Mouse (Mus musculus): Measurements from ENCODE around the gene Sox13.
A peak's percentile ranks its signal among the peaks of the same experiment; 100 is the strongest.
"Not testable (repeated sequence)": the region's sequence is repeated elsewhere in the genome, so short reads cannot be mapped to it uniquely, and the experiment has no call there.

Gene Sox13

GRCm38 (mm10) chr1:133367606-133368488 lies 56.3 kb downstream of the Sox13 start:
- peak; percentile 89 for DNase-seq (ENCODE audit: low spot score)

- no peak for DNase-seq (ENCODE audit: low spot score)
Measured at GRCm38 (mm10) chr1:133366951-133367605, 57.1 kb downstream of the Sox13 start.

- peak; percentile 78 for DNase-seq (ENCODE audit: low spot score)
Measured at GRCm38 (mm10) chr1:133364890-133365289, 59.3 kb downstream of the Sox13 start.

GRCm38 (mm10) chr1:133364022-133364630 lies 60.1 kb downstream of the Sox13 start:
- no peak for DNase-seq (ENCODE audit: low spot score)

GRCm38 (mm10) chr1:133363276-133364021 lies 60.7 kb downstream of the Sox13 start, which contains the start of gene Etnk2:
Etnk2 (plus strand) TSS chr1:133363572.
- DNase-seq (ENCODE audit: low spot score) = peak; percentile 88

GRCm38 (mm10) chr1:133362103-133362502 lies 62.1 kb downstream of the Sox13 start:
- DNase-seq (ENCODE audit: low spot score) = peak; percentile 65

GRCm38 (mm10) chr1:133361006-133361405 lies 63.2 kb downstream of the Sox13 start:
- DNase-seq (ENCODE audit: low spot score) = no peak

- DNase-seq (ENCODE audit: low spot score) = no peak
Measured at GRCm38 (mm10) chr1:133356330-133356729, 67.8 kb downstream of the Sox13 start.

GRCm38 (mm10) chr1:133355912-133356311 lies 68.3 kb downstream of the Sox13 start:
- no peak for DNase-seq (ENCODE audit: low spot score)

- DNase-seq (ENCODE audit: low spot score) = no peak
Measured at GRCm38 (mm10) chr1:133355469-133355868, 68.7 kb downstream of the Sox13 start.

GRCm38 (mm10) chr1:133353371-133353809 lies 70.8 kb downstream of the Sox13 start:
- peak; percentile 49 for DNase-seq (ENCODE audit: low spot score)

GRCm38 (mm10) chr1:133351762-133352161 lies 72.4 kb downstream of the Sox13 start:
- DNase-seq (ENCODE audit: low spot score) = no peak

GRCm38 (mm10) chr1:133350210-133350609 lies 74.0 kb downstream of the Sox13 start, which contains the start of gene Ren1:
Ren1 (plus strand) TSS chr1:133350510.
- no peak for DNase-seq (ENCODE audit: low spot score)

GRCm38 (mm10) chr1:133347693-133348520 lies 76.3 kb downstream of the Sox13 start:
- DNase-seq (ENCODE audit: low spot score) = no peak

GRCm38 (mm10) chr1:133347226-133347625 lies 77.0 kb downstream of the Sox13 start:
- DNase-seq (ENCODE audit: low spot score) = no peak

GRCm38 (mm10) chr1:133346531-133346930 lies 77.6 kb downstream of the Sox13 start:
- DNase-seq (ENCODE audit: low spot score) = no peak

- DNase-seq (ENCODE audit: low spot score) = no peak
Measured at GRCm38 (mm10) chr1:133344357-133344756, 79.8 kb downstream of the Sox13 start.

GRCm38 (mm10) chr1:133340403-133340802 lies 83.8 kb downstream of the Sox13 start:
- not testable (repeated sequence) for DNase-seq (ENCODE audit: low spot score)

GRCm38 (mm10) chr1:133333937-133334336 lies 90.2 kb downstream of the Sox13 start:
- no peak for DNase-seq (ENCODE audit: low spot score)

- no peak for DNase-seq (ENCODE audit: low spot score)
Measured at GRCm38 (mm10) chr1:133332656-133333430, 91.3 kb downstream of the Sox13 start.
